Mouse (Mus musculus): ENCODE measurements around the gene Npsr1. TPM values are rescaled to one million over a fixed set of nuclear protein-coding genes. Genes with fewer than 3 reads are reported as not detected.

Gene Npsr1
- total and polyA plus RNA-seq, 3 experiments: 0.13 TPM; not detected in 1

- in situ Hi-C loops (cut with MboI; ENCODE audit: low pct_ligation_motif_present, low pct_unique_long_range_greater_than_20kb, low sequenced_read_pairs) (no loop called here), dilution Hi-C loops (cut with MboI; ENCODE audit: extremely low pct_ligation_motif_present, extremely low pct_unique_long_range_greater_than_20kb, low sequenced_read_pairs) (no loop called here)
- Histone ChIP-seq H3K9me3 (replicated peaks; ENCODE audit: low read length) (no peaks in the 10 kb centered on the region), H3K4me3 (replicated peaks in 1 of 3; ENCODE audit: low read depth in 2 of 3, low read length in 2 of 3, poor library complexity in 1 of 3) (no peak overlapping the region), H3K79me2 (replicated peaks; ENCODE audit: control insufficient read depth, extremely low read depth, insufficient read depth, poor library complexity, severe bottlenecking) (no peaks in the 10 kb centered on the region), H3K4me1 (ENCODE audit: control insufficient read depth in 1 of 2, insufficient read depth in 2 of 2) (peaks cover 7 to 22% of the 10 kb centered on the region in 2 experiments; a peak in 3 of 4 replicates), H3K27me3 (replicated peaks) (no peaks in the 10 kb centered on the region), H3K27ac (ENCODE audit: insufficient read depth, low read depth) (no peak overlapping the region), H3K36me3 (replicated peaks in 1 of 2; ENCODE audit: control insufficient read depth in 1 of 2, insufficient read depth in 1 of 2, low read length in 1 of 2) (no peaks in the 10 kb centered on the region), H3K9ac (ENCODE audit: insufficient read depth, low read depth) (no peak overlapping the region), H3K4me2 (ENCODE audit: insufficient read depth, low read depth, poor library complexity, severe bottlenecking) (no peak overlapping the region)
- no peak for DNase-seq (ENCODE audit: extremely low read depth)
- no peak for TF ChIP-seq MAZ (IDR thresholded peaks at IDR 0.05; ENCODE audit: low read depth, low read length)
- 0 out of 2 replicates have a peak, but pooled peaks have one; percentile 28 for TF ChIP-seq IRF4 (IDR thresholded peaks at IDR 0.05; ENCODE audit: low read depth, low read length)
- TF ChIP-seq JUND (conservative IDR thresholded peaks at IDR 0.05; ENCODE audit: low read depth, low read length): 0 out of 2 replicates have a peak, but pooled peaks have one; percentile 14
- TF ChIP-seq UBTF (IDR thresholded peaks at IDR 0.05; ENCODE audit: low read depth, low read length): no peak
- TF ChIP-seq ZNF384 (IDR thresholded peaks at IDR 0.05; ENCODE audit: low read depth, low read length): peak; percentile 90
- no peak for TF ChIP-seq MEF2A (IDR thresholded peaks at IDR 0.05; ENCODE audit: borderline replicate concordance, low read depth, low read length)
- TF ChIP-seq EP300 (IDR thresholded peaks at IDR 0.05; ENCODE audit: low read length): peak; percentile 60
Measured at GRCm38 (mm10) chr9:24091875-24092274, 5.9 kb upstream of the Npsr1 start.

- H3K79me2 ChIP-seq (replicated peaks; ENCODE audit: control insufficient read depth, extremely low read depth, insufficient read depth, poor library complexity, severe bottlenecking): no peaks in the 10 kb centered on the region
- no peak for DNase-seq (ENCODE audit: extremely low read depth)
- H3K4me1 ChIP-seq (ENCODE audit: control insufficient read depth in 1 of 2, insufficient read depth in 2 of 2): peaks cover 17 to 33% of the 10 kb centered on the region in 2 experiments
- dilution Hi-C loops (cut with MboI; ENCODE audit: extremely low pct_ligation_motif_present, extremely low pct_unique_long_range_greater_than_20kb, low sequenced_read_pairs): no loop called here
- H3K27ac ChIP-seq (ENCODE audit: insufficient read depth, low read depth): no peak overlapping the region
- H3K4me3 ChIP-seq (replicated peaks in 1 of 3; ENCODE audit: low read depth in 2 of 3, low read length in 2 of 3, poor library complexity in 1 of 3): no peak overlapping the region
- no peaks in the 10 kb centered on the region for H3K27me3 ChIP-seq (replicated peaks)
- H3K9ac ChIP-seq (ENCODE audit: insufficient read depth, low read depth): peak overlapping the region; percentile 52; the same call in 1 of the 2 replicates
- no peaks in the 10 kb centered on the region for H3K9me3 ChIP-seq (replicated peaks; ENCODE audit: low read length)
- in situ Hi-C loops (cut with MboI; ENCODE audit: low pct_ligation_motif_present, low pct_unique_long_range_greater_than_20kb, low sequenced_read_pairs): no loop called here
- peak overlapping the region; percentile 48; the same call in 1 of the 2 replicates for H3K4me2 ChIP-seq (ENCODE audit: insufficient read depth, low read depth, poor library complexity, severe bottlenecking)
- no peaks in the 10 kb centered on the region for H3K36me3 ChIP-seq (replicated peaks in 1 of 2; ENCODE audit: control insufficient read depth in 1 of 2, insufficient read depth in 1 of 2, low read length in 1 of 2)
- TF ChIP-seq CTCF (conservative IDR thresholded peaks at IDR 0.05 in 1 of 2, IDR thresholded peaks at IDR 0.05 in 1 of 2; ENCODE audit: low read depth in 2 of 2, low read length in 2 of 2) (no peak), RAD21 (IDR thresholded peaks at IDR 0.05; ENCODE audit: low read depth, low read length) (no peak; the same call in 1 of the 2 replicates), GABPA (IDR thresholded peaks at IDR 0.05; ENCODE audit: insufficient replicate concordance, low read depth, low read length) (no peak), BHLHE40 (IDR thresholded peaks at IDR 0.05; ENCODE audit: low read depth, low read length) (no peak), NELFE (IDR thresholded peaks at IDR 0.05; ENCODE audit: low read depth, low read length) (no peak), IRF4 (IDR thresholded peaks at IDR 0.05; ENCODE audit: low read depth, low read length) (peak; percentile 36; the same call in 1 of the 2 replicates), USF2 (conservative IDR thresholded peaks at IDR 0.05; ENCODE audit: low read depth, low read length) (no peak), USF1 (IDR thresholded peaks at IDR 0.05; ENCODE audit: low read depth, low read length) (no peak), MXI1 (IDR thresholded peaks at IDR 0.05; ENCODE audit: low read depth, low read length) (no peak), CHD1 (IDR thresholded peaks at IDR 0.05; ENCODE audit: low read depth, low read length) (peak; percentile 57; the same call in 1 of the 2 replicates), MAFK (IDR thresholded peaks at IDR 0.05; ENCODE audit: insufficient replicate concordance, low read length) (peak; percentile 51; the same call in 1 of the 2 replicates), EP300 (IDR thresholded peaks at IDR 0.05; ENCODE audit: low read length) (peak; percentile 72), NRF1 (IDR thresholded peaks at IDR 0.05; ENCODE audit: low read depth, low read length) (no peak), MEF2A (IDR thresholded peaks at IDR 0.05; ENCODE audit: borderline replicate concordance, low read depth, low read length) (peak; percentile 66), SMC3 (IDR thresholded peaks at IDR 0.05; ENCODE audit: low read depth, low read length) (no peak), ETS1 (conservative IDR thresholded peaks at IDR 0.05; ENCODE audit: low read depth, low read length) (no peak), PAX5 (IDR thresholded peaks at IDR 0.05; ENCODE audit: low read length) (no peak), SIN3A (IDR thresholded peaks at IDR 0.05; ENCODE audit: low read length) (no peak), UBTF (IDR thresholded peaks at IDR 0.05; ENCODE audit: low read depth, low read length) (no peak), CHD2 (IDR thresholded peaks at IDR 0.05; ENCODE audit: low read length) (no peak), E2F4 (IDR thresholded peaks at IDR 0.05; ENCODE audit: insufficient replicate concordance, low read depth, low read length) (no peak), TBP (conservative IDR thresholded peaks at IDR 0.05; ENCODE audit: low read depth, low read length) (no peak), MAZ (IDR thresholded peaks at IDR 0.05; ENCODE audit: low read depth, low read length) (no peak), ZKSCAN1 (IDR thresholded peaks at IDR 0.05; ENCODE audit: borderline replicate concordance, low read depth, low read length) (no peak), ZNF384 (IDR thresholded peaks at IDR 0.05; ENCODE audit: low read depth, low read length) (peak; percentile 80), KAT2A (IDR thresholded peaks at IDR 0.05; ENCODE audit: insufficient replicate concordance, low read length) (no peak), JUND (conservative IDR thresholded peaks at IDR 0.05; ENCODE audit: low read depth, low read length) (0 out of 2 replicates have a peak, but pooled peaks have one; percentile 16), HCFC1 (IDR thresholded peaks at IDR 0.05; ENCODE audit: low read depth, low read length) (no peak), MAX (IDR thresholded peaks at IDR 0.05; ENCODE audit: low read length) (no peak), MYC (IDR thresholded peaks at IDR 0.05; ENCODE audit: low read depth, low read length) (no peak), ELF1 (IDR thresholded peaks at IDR 0.05; ENCODE audit: low read depth, low read length) (0 out of 2 replicates have a peak, but pooled peaks have one; percentile 21)
Measured at GRCm38 (mm10) chr9:24098526-24098925, 730 bp downstream of the Npsr1 start.

All from CH12.LX (cell line).